Mouse (Mus musculus): ENCODE data around the gene Polr3e. TPM values are rescaled to one million over a fixed set of nuclear protein-coding genes. Genes with fewer than 3 reads are reported as not detected.

Gene Polr3e
- total RNA-seq (2021): 10 to 100 TPM; 20.8 to 23.5 TPM
- long read RNA-seq, experiment 1, full-length matches to known transcripts: 17 of 32 reads
- long read RNA-seq, experiment 1, partial matches to known transcripts: 1 of 32 reads
- long read RNA-seq, experiment 1, other reads (novel, unspliced or antisense): 14 of 32 reads
- long read RNA-seq, experiment 2, full-length matches to known transcripts: 25 of 50 reads
- long read RNA-seq, experiment 2, partial matches to known transcripts: 11 of 50 reads
- long read RNA-seq, experiment 2, other reads (novel, unspliced or antisense): 14 of 50 reads

DNA sequence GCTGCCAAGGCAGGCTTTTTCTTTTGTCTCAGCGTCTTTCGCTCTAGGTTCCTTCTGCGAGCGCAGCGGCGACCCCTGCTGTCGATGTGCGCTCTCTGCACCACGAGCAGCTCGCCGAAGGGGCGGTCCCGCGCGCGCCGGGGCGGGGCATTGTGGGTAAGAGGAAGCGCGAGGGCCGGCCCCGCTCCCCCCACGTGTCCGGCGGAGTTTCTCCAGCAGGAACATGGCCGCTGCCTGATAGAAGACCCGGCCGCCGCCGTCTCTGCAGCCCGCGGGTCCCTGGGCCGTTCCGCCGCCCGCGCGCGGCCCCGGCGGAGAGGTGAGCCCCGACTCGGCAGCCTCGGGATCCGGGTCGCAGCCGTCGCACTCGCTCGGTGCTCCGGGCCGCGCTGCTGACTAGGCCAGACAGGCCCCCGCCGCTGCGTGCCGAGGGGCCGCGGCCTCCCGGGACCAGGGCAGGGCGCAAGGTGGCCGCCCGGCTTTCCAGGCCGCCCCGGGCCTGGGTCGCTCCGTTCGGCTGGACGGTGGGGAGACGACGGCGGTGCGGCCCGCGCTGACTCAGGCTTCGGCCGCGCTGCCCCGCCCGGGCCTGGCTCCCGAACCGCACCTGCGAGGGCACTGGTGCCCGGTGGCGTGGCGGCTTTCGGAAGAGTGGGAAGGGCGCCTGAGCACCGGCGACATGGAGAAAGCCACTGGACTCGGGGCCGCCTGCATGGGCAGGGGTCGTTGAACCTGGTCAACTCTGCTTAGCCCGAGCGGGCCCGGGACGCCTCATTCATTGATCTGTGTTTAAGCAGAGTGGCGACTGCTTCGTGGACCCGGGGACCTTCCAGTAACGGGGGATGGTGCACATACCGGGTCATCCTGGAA is at the start of gene Polr3e:
Gene Polr3e (plus strand): TSS at position 153 of the 870 bp plus-strand sequence.
- DNase-seq (ENCODE audit: low spot score in 2 of 2): peak; percentile 99 to 100

DNA sequence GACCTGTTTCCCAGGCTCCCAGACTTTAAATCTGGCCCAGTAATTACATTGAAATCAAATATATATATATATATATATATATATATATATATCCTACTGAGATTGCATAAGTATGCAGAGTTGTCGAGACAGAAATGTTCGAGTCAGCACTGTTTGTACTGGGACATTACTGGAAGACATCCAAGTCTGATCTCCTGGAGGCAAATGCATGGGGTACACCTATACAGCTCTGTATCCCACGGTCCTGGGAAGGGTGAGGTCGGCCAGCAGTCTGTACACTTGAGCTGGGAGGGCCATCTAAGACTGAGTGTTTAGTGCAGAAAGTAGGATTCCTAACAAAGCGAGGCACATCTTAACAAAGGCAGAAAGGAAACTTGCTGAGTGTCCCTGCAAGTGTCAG is 47.7 kb upstream of the Polr3e start:
- DNase-seq (ENCODE audit: low spot score in 2 of 2): no peak

DNA sequence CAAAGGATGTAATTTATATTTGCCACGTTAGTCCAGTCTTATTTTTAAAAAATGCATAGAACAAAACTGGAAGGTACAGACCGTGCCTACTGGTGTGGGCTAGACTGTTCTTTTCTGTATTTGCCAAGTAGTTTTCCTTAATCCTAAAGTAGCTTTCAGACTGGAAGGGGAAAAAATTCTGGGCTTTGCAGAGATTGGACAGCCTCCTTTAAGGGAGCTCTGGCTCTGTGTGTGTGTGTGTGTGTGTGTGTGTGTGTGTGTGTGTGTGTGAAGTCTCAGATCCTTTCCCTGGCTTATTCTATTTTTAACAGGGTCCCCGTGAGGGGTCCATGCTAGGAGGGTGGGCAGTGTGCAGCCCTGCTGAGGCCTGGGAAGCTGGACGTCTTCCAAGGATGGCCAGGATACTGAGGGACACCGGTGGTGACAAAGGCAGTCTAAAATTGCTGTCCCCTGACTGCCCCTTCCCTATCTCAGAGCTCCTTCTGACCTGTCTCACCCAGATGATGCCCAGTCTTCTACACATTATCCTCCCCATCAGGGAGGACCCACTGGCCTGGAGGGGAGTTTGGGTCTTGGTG is 47.0 kb upstream of the Polr3e start:
- DNase-seq (ENCODE audit: low spot score in 2 of 2): no peak

DNA sequence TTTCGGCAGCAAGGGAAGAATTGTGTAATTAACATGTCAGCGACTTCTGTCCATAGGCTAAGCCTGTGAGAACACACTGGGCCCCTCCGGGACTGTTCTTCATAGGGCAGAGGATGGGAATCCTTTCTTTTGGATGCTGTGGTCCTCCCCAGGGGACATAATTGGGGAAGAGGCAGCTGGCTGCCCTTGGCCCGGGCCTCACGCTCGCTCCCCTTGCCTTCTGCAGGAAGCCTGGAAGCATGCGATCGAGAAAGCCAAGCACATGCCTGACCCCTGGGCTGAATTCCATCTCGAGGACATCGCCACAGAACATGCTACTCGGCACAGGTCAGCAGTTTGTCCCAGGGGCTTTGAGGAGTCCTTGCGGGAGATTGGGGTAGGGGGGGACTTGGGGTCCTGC is 44.5 kb upstream of the Polr3e start:
- no peak for DNase-seq (ENCODE audit: low spot score in 2 of 2)

DNA sequence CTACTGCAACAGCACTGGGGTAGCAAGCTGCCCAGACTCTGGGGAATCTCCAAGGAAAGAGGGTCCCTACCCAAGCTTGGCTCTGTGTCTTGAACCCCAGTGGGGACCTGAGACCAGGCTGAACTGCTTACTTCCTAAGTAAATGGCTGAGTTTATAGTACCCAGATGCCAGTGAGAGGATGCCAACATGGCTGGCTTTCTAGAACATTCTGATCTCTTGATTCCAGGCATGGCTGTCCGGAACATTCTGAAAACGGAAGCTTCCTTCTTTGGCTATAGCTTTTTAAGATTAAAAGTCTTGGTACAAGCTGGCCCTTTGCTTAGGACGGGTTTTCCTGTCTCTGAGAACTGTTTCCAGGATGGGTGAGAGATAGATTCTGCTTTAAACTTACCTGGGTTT is 43.5 kb upstream of the Polr3e start:
- no peak for DNase-seq (ENCODE audit: low spot score in 2 of 2)

DNA sequence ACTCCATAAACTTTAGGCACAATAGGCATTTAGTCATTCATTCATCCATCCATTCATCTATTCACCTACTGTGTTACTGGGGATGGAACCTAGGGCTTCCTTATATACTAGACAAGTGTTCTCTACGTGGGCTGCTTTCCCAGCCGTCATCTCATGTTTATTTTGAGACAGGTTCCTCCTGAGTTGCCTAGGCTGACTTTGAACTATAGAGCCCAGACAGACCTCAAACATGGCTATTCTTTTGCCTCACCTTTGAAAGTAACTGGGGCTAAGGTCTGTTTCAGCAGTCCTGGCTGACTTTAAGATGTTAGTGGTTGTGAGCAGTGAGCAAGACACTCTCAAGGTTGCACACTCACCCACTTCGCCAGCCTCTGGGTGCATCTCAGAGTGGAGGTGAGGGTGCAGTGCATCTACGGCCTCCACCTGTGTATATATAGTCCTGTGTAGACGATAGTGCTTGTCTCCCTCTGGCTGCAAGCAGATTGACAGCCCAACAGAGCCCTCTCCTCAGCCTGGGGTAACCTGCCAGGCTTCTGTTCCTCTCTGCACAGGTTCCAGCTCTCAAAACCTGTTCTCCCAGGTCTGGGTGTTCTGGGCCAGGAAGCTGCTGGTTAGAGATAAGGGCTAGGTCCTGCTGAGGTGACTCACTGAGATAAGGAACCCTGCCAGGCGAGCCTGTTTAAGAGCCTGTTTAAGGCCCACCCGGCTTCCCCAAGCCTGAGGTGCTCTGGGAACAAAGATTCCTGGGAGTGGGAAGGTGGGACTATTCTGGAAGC is 42.6 kb upstream of the Polr3e start:
- no peak for DNase-seq (ENCODE audit: low spot score in 2 of 2)

DNA sequence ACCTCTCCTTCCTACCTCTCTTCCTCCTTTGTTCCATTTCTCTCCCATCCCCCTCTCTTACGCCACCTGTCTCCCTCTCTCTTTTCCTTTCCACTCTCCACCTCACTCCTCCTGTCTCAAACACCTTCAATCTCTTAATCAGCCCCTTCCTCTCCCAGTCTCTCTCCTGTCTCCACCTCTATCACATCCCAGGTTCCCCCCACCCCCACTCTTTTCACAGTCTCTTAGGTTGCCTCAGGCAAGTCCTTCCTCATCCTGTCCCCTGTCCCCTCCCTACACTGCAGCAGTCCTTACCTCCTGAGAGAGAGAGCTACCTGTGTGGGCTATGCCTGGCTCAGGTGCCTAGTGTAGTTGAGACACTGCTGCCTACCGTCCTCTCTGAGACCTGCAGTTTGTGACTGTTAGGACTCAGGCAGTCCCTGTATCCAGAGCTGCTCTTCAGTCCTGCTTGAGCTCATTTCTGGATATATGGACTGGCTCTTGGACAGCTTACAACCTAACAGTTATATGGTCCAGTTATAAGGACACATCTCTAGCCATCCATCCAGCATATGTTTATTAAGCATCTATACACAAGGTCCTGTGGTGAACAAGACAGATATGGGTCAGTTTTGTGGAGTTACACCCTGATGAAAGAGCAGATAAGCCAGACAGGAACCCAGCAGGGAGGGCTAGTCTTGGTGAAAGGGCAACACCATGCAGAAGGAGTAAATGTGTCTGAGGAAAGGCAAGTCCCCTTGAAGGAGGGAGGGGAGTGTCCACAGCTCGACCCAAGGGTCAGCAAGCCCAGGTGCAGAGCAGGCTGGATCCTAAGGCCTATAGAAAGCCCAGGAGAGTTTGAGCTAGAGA is 41.8 kb upstream of the Polr3e start:
- no peak for DNase-seq (ENCODE audit: low spot score in 2 of 2)

DNA sequence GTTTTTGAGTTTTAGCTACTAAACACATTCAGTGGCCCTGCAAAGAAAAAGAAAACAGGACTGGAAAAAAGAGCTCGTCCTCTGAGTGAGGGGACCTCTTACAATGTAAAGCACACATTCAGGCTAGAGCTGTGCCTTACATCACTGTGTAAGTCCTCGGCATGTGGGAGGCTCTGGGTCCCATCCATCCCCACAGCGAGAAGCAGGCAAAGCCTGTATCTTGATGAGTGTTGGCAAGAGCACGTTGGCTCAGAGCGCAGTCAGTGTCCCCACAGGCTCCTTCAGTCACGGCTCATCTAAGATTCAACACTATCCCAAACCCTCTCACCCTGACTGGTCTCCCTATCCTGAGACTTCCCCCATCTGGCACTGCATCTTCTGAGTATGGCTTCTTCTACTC is 39.3 kb upstream of the Polr3e start:
- no peak for DNase-seq (ENCODE audit: low spot score in 2 of 2)

DNA sequence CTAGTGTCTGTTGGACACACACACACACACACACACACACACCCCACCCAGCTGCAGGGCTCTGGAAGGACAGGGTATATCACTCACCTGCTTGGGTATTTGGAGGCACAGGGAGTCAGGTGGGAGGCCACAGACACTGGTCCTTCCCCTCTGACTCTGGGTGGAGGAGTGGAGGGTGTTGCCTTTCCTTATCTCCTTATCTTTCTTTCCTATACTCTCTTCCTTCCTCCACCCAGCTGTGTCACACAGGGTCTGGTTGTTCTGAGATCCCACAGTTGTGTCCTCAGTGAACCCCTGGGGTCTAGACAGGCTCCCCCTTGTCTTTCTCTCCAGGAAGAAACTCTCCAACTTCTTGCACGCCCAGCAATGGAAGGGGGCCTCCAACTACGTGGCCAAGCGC is 37.6 kb upstream of the Polr3e start:
- no peak for DNase-seq (ENCODE audit: low spot score in 2 of 2)

DNA sequence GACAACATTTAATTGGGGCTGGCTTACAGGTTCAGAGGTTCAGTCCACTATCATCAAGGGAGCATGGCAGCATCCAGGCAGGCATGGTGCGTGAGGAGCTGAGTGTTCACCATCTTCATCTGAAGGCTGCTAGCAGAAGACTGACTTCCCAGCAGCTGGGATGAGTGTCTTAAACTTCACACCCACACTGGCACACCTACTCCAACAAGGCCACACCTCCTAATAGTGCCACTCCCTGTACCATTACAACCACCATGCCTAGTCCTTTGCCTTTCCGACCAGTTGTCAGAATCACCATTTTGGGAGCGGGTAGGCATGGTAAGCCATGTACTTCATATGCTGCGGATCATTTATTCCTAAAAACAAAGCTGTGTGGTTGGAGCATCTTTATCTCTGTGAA is 36.8 kb upstream of the Polr3e start:
- DNase-seq (ENCODE audit: low spot score in 2 of 2): no peak

DNA sequence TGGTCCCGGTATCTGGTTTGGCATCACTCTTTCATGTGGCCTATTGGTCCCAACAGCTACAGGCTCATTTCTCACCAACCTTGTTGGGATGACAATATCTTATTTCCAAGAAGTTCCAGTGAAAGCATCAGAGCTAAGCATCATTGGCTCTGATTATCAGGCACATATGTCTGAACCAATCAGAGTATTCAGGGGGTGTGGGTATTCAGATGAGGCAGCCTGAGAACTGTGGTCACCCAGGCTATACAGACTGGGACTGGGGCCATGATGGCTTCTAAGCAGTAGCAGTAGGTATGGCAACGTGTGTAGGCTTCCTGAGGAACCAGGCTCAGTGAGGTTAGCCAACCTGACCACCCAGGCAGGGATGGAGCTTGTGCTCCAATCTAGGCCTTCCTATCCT is 36.1 kb upstream of the Polr3e start:
- no peak for DNase-seq (ENCODE audit: low spot score in 2 of 2)

DNA sequence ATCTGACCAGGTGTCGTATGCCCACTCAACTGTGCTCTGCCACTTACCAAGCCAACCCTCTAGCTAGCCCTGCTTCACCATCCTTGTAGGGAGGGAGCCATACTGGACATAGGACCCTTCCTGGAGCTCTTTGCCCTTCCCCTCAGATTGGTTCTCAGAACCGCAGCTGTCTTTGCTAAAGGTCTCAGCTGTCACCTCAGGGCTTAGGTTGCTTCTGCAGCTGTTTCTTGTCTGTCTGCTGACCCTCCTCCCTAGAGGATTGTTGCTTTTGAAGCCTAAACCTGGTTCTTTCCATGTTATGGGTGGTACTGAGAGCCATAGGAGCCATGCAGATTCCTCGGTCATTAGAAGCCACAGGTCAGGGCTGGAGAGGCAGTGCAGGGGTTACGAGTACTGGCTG is 34.9 kb upstream of the Polr3e start:
- no peak for DNase-seq (ENCODE audit: low spot score in 2 of 2)

DNA sequence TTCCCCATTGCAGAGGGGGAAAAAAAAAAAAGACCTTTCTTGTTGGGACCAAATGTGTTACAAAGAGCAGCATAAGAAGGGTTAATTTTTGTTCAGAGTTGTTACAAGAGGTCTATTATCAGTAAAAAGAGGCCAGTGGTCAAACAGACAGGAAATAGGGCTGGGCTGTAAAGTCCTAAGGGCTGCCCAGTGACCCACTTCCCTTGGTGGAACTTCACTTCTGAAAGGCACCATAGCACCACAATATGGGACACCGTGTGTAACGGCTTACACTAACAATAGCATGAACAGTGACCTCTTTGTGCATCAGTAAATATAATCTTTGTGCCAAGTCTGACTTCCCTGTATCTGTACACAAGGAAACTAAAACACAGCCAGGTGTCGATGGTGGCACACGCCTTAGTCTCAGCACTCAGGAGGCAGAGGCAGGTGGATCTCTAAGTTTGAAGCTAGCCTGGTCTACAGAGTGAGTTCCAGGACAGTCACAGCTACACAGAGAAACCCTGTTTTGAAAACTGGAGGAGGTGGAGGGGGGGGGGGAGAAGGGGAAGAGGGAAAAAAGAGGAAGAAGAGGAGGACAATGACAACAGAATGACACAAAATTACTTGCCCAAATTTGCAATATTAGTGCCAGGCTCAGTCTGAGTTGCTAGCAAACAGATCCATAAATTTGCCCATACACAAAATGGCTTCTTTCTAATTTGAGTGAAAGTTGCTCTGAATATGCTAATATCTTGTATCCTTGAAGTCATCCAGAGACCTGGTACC is 33.8 kb upstream of the Polr3e start:
- no peak for DNase-seq (ENCODE audit: low spot score in 2 of 2)

DNA sequence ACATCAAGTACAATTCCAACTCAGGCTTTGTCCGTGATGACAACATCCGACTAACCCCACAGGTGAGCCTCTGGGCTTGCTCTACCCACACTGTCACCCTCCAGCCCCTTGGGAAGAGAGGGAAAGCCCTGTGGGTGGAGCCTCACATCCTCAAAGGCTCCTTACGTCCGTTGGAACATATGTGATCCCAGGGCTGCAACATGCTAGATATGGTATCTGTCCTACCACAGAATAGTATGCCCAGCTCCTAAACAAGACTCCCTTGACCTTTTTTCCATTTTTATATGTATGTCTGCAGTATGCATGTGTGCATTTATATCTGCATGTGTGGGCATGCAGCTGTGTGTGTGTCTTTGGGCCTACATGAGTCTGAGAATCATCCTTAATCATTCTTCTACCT is 32.8 kb upstream of the Polr3e start:
- DNase-seq (ENCODE audit: low spot score in 2 of 2): no peak

DNA sequence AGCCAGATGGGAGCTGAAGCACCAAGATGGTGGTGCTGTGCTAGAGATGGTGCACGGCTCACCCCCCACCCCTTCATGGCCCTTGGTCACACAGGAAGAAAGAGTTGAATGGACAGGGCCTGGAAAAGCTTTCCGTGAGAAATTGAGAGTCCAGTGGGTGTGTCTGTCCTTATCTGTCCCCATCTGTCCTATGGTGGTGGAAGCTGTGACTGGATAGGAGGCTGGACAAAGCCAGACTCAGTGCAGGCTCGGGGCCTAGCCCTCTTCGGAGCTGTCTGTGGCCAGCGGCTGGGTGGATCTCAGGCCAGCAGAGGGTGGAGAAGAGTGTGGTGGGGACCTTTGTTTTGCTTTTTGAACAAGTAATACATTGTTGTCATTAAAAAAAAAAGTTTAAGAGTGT is 24.4 kb upstream of the Polr3e start:
- DNase-seq (ENCODE audit: low spot score in 2 of 2): no peak

DNA sequence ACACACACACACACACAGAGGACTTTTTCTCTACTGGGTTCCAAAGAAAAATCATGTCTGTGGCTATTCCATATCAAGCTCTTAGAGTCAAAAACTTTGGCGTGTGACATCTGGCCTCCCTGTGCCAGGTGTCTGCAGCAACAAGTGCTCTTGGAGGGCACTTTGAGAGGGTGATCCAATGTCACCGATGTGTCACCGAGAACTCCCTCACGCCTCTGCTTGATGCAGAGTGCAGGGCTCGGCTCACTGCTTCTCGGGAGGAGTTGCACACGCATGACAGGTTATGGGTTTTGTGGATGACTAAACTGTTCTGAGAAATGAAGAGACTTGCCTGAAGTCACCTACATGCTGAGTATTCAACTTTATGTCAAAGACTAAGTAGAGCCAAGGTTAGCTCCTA is 20.5 kb upstream of the Polr3e start:
- DNase-seq (ENCODE audit: low spot score in 2 of 2): no peak

DNA sequence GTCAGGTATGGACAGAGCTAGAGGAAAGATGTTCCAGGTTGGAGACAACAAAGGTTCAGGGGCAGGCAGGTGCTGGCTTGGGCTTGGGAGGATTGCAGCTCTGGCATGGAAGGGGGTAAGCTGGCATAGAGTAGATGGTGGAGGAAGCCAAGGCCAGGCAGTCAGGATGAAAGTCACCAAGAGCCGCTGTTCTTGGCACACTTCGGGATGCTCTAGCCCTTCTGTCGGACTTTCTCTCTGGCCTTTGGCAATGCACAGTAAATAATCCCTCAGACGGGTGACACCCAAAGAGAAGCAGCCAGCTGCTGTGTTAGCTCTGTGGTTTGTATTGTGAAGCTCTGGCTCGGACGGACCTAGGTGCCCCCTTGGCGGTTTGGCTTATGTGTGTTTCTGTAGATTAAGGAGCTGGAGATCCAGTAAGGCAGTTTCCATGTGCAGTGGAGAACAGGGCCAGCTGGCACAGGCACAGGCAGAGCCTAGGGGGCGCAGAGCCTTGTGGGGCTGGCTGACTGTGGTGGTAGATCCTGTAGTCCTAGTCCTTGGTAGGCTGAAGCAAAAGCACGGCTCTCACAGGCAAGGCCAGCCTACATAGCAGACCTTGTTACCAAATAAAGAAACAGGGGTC is 19.7 kb upstream of the Polr3e start:
- no peak for DNase-seq (ENCODE audit: low spot score in 2 of 2)

DNA sequence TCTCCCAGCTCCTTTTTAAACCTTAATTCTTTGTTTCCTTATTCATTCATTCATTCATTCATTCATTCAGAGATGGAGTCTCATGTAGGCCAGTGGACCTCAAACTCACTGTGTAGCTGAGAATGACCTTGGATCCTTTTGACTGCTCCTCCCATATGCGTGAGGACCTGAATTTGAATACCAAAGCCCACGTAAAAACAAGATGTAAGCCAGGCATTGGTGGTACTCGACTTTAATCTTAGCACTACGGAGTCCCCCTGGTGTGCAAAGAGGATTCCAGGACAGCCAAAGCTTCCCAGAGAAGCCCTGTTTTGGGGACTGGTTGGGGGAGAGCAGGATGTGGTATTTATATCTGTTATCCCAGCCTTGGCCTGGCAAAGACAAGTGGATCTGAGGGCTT is 17.4 kb upstream of the Polr3e start:
- no peak for DNase-seq (ENCODE audit: low spot score in 2 of 2)

DNA sequence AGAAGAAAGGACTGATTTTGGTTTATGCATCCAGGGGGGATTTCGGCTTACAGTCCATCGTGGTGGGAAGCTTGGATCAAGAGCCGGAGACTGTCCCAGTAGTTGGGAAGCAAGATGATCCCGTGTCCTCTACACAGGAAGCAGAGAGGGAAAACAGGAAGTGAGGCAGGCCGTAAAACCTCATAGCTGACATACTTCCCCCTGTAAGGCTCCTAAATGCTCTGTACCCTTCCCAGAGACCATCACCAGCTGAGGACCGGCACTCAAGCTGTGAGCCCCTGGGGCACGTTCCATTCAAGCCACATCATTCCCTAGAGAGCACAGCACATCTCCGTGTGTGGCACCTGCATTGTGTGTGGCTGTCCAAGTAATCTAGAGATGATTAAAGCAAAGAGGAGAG is 15.8 kb upstream of the Polr3e start:
- DNase-seq (ENCODE audit: low spot score in 2 of 2): no peak

Measured in adrenal gland, adult 18-20 months (tissue).